ENCODE assay signal across 8 mouse cellular contexts in genomic region chr11:116027756-116028155, GRCm38 (mm10). TPM values are rescaled to one million over a fixed set of nuclear protein-coding genes. Genes with fewer than 3 reads are reported as not detected.
A peak's percentile ranks its signal among the peaks of the same experiment; 100 is the strongest.
DNase-seq lines count a peak whose midpoint lies in the region; ATAC-seq and TF ChIP-seq lines count a peak whose summit lies in the region.

Gene H3f3b (minus strand): TSS chr11:116027962.

- H3K9me3 ChIP-seq in embryonic facial prominence, embryonic 15.5 days (replicated peaks), result no peaks in the 10 kb centered on the region
- no peaks in the 10 kb centered on the region for H3K9me3 ChIP-seq in heart, embryonic 15.5 days (replicated peaks)

- H3K27me3 ChIP-seq in thymus, adult 2 months (ENCODE audit: control insufficient read depth, insufficient read depth, low read length), result no peaks in the 10 kb centered on the region
- H3K27me3 ChIP-seq in embryonic facial prominence, embryonic 15.5 days, result no peaks in the 10 kb centered on the region
- no peaks in the 10 kb centered on the region for H3K27me3 ChIP-seq in heart, embryonic 15.5 days
- H3K27me3 ChIP-seq in myocyte (ENCODE audit: control insufficient read depth, insufficient read depth, insufficient read length), result no peaks in the 10 kb centered on the region

- peaks cover 5% of the 10 kb centered on the region for H3K36me3 ChIP-seq in thymus, adult 2 months (ENCODE audit: control insufficient read depth, insufficient read depth, low read length)
- H3K36me3 ChIP-seq in embryonic facial prominence, embryonic 15.5 days, result no peaks in the 10 kb centered on the region
- H3K36me3 ChIP-seq in heart, embryonic 15.5 days, result no peaks in the 10 kb centered on the region
- peaks cover 4% of the 10 kb centered on the region for H3K36me3 ChIP-seq in myocyte (ENCODE audit: control insufficient read depth, insufficient read depth)

- no peak within 1 kb of the TSS for H3ac ChIP-seq in myocyte (ENCODE audit: control insufficient read depth, insufficient read length)

- H3K4me2 ChIP-seq in embryonic facial prominence, embryonic 15.5 days (replicated peaks), result no peak within 1 kb of the TSS
- no peak within 1 kb of the TSS for H3K4me2 ChIP-seq in heart, embryonic 15.5 days
- peak within 1 kb of the TSS; percentile 51 for H3K4me2 ChIP-seq in myocyte (ENCODE audit: low read depth)

- TF ChIP-seq POLR2A in thymus, adult 2 months (IDR thresholded peaks at IDR 0.05; ENCODE audit: control insufficient read depth, extremely low read depth, insufficient read depth, low read length, poor library complexity), result no peak
- no peak for TF ChIP-seq POLR2A in myocyte (IDR thresholded peaks at IDR 0.05; ENCODE audit: insufficient read length, low read depth)

- no peak within 1 kb of the TSS for H3K4me3 ChIP-seq in thymus, adult 2 months (ENCODE audit: control insufficient read depth, insufficient read depth, low read length)
- no peak within 1 kb of the TSS for H3K4me3 ChIP-seq in embryonic facial prominence, embryonic 15.5 days (replicated peaks)
- no peak within 1 kb of the TSS for H3K4me3 ChIP-seq in heart, embryonic 15.5 days
- H3K4me3 ChIP-seq in myocyte, result no peak within 1 kb of the TSS

- ATAC-seq in embryonic facial prominence, embryonic 15.5 days (ENCODE audit: insufficient number of reproducible peaks, low FRiP score, low TSS enrichment, low read depth), result no peak
- no peak for ATAC-seq in heart, embryonic 15.5 days (replicated peaks; ENCODE audit: insufficient number of reproducible peaks, insufficient read depth, low FRiP score, low read depth)

- H3K4me1 ChIP-seq in thymus, adult 2 months (replicated peaks; ENCODE audit: control insufficient read depth, insufficient read depth, low read length), result peaks cover 8% of the 10 kb centered on the region
- H3K4me1 ChIP-seq in embryonic facial prominence, embryonic 15.5 days, result peaks cover 17% of the 10 kb centered on the region
- H3K4me1 ChIP-seq in heart, embryonic 15.5 days (replicated peaks), result peaks cover 18% of the 10 kb centered on the region

- no peak within 1 kb of the TSS for H3K27ac ChIP-seq in thymus, adult 2 months (ENCODE audit: control insufficient read depth, insufficient read depth, low read length)
- H3K27ac ChIP-seq in embryonic facial prominence, embryonic 15.5 days (replicated peaks), result no peak within 1 kb of the TSS
- H3K27ac ChIP-seq in heart, embryonic 15.5 days, result no peak within 1 kb of the TSS

- WGBS in thymus, adult 2 months, result 91% methylated on average over 4 of the region's 4 CpGs
- WGBS in embryonic facial prominence, embryonic 15.5 days, result 69% methylated on average over 4 of the region's 4 CpGs
- 69% methylated on average over 4 of the region's 4 CpGs for WGBS in heart, embryonic 15.5 days

- no peak for DNase-seq in thymus, adult 2 months
- DNase-seq in thymus, adult 18-20 months, result no peak
- DNase-seq in left cerebral cortex, postnatal 25 days (ENCODE audit: low spot score in 2 of 2), result no peak
- no peak for DNase-seq in urinary bladder, postnatal 4 days (ENCODE audit: low spot score in 2 of 2)
- DNase-seq in ovary, postnatal 14 days (ENCODE audit: low spot score), result no peak

- peaks cover 30% of the 10 kb centered on the region for H3K79me2 ChIP-seq in myocyte (ENCODE audit: control insufficient read depth, insufficient read depth)

- no peak for TF ChIP-seq CTCF in thymus, adult 2 months (IDR thresholded peaks at IDR 0.05; ENCODE audit: borderline replicate concordance, control insufficient read depth, extremely low read depth, insufficient read depth, low read length, poor library complexity)

- no peak within 1 kb of the TSS for H3K9ac ChIP-seq in embryonic facial prominence, embryonic 15.5 days
- no peak within 1 kb of the TSS for H3K9ac ChIP-seq in heart, embryonic 15.5 days

- intact Hi-C loops in left cerebral cortex, postnatal 25 days (cut with DNase I), result no loop called here

TF ChIP-seq in myocyte, 11 proteins besides CTCF, POLR2A, EP300 and RAD21:
- no peak for TF ChIP-seq CEBPB (IDR thresholded peaks at IDR 0.05; ENCODE audit: insufficient read depth, poor library complexity, severe bottlenecking)
- no peak for TF ChIP-seq USF1 (IDR thresholded peaks at IDR 0.05; ENCODE audit: low read depth)
- no peak for TF ChIP-seq MAX (IDR thresholded peaks at IDR 0.05; ENCODE audit: low read depth)
- no peak for TF ChIP-seq MYOD1 (IDR thresholded peaks at IDR 0.05; ENCODE audit: control insufficient read depth in 1 of 3, insufficient read length in 2 of 3, low read depth in 2 of 3)

RNA-seq across cellular contexts. Expression of gene H3f3b, which starts in this region (rescaled TPM):
- polyA plus RNA-seq in thymus, adult 2 months (2012; rRNA removed), result 484 and 567 TPM in 2 replicates
- polyA plus RNA-seq in embryonic facial prominence, embryonic 15.5 days (2015; fragmentation: Nextera tagmentation; extraction: Ambion mirVana), result 1,738 and 1,786 TPM in 2 replicates
- 648 and 727 TPM in 2 replicates for polyA plus RNA-seq in heart, embryonic 15.5 days (2015; fragmentation: Nextera tagmentation; extraction: Ambion mirVana)
- 100 to 1,000 TPM; 225 to 260 TPM for total RNA-seq in left cerebral cortex, postnatal 25 days (2021)
- polyA plus RNA-seq in myocyte (2012; fragmentation: generic; extraction: Trizol), result 502 TPM
